Mouse (Mus musculus) right cerebral cortex, postnatal 10 days (tissue): ENCODE data around the gene Cnpy3.
"Not testable (repeated sequence)": the region's sequence is repeated elsewhere in the genome, so short reads cannot be mapped to it uniquely, and the experiment has no call there.

Experiments used
- DNase-seq, 2 experiments: peaks; one replicate each; pipeline ENCODE4 v3.0.0; 2021; ENCODE audit warnings: low spot score in 2 of 2

Cnpy3 gene

DNA sequence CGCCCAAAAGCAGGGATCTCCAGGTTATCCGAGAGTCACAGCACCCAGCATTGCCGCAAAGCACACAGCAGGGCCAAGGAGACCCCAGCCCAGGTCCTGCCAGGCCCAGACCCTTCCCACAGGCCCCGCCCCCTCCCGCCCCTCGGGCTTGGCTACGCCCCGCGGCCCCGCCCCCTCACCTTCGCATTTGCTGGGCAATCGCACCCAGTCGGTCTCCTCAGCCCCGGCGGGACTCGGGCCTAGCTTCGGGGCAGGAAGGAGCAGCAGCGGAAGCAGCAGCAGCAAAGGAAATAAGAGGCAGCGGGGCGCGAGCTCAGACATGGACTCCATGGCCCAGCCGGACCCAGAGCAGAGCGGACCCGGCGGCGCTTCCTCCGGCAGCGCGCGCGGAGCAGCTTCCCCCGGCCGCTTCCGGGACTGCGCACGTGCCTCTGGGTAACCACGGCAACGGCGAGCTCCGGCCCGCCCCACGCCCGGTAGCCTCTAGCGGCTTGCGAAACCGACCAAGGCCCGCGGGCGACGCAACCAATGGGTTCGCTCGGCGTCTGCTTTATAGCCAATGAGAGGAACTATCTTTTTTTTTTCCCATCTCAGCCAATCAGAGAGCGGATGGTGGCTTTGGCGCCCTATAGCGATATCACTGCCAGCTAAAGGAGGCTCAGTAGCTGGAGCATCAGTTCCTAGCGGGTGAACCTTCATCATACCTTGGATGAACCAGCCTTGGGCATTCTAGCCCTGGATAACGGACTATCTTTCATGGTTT, at the start of gene Cnpy3:
Gene Cnpy3 (minus strand): TSS at position 421 of the 763 bp plus-strand sequence.
- DNase-seq: peak; percentile 99 to 100

DNA sequence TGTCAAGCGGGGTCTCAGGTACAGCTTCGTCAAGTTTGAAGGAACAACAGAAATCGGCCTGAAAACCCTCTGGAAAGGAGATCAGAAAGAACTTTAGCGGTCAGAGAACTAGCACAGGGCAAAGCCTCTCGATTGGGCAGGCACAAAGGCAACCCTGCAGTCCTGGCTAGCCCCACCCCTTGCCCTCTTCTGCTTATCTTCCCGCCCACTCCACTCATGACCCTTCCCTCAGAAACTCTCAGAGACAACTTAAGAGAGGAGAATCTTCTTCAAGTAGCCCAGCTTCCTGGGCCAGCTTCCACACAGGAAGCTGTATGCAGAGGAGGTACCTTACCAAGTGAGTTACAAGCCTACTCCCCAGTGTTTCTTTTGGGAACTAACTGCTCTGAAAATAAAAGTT, 49.7 kb upstream of the Cnpy3 start:
- DNase-seq: no peak

- DNase-seq: no peak
These were observed 47.7 kb upstream of the Cnpy3 start for GRCm38 (mm10) chr17:46799680-46800079.

- no peak for DNase-seq
These were observed 45.4 kb upstream of the Cnpy3 start for GRCm38 (mm10) chr17:46797386-46797785.

DNA sequence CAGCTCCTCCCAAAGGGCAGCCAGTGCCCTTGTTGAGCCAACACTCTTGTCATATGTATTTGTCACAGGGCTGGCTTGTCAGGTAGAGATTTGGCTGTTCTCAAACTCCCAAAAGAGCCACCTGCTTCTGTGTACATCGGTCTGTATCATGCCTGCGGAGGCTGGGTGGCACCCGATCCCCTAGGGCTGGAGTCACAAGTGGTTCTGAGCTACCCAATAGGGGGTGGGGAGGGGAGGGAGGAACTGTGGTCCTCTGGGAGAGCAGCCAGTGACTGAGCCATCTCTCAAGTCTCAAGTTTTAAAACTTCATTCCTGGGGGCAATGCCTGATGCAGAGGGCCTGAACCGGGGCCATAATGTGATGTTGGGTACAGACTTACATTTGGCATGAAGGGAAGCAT, 44.7 kb upstream of the Cnpy3 start:
- no peak for DNase-seq

DNA sequence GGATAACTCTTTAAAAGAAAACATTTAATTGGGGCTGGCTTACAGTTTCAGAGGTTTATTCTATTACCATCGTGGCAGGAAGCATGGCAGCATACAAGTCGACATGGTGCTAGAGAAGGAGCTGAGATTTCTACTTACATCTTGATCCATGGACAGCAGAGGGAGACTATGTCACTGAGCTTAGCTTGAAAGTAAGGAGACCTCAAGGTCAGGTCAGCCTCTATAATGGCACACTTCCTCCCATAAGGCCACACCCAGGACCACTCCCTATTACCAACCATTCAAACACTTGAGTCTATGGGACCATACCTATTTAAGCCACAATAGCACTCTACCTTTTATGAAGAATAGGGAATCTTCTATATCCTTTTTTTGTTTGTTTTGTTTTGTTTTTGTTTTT, 40.9 kb upstream of the Cnpy3 start:
- DNase-seq: no peak

GRCm38 (mm10) chr17:46787974-46788373, 36.0 kb upstream of the Cnpy3 start:
- DNase-seq: not testable (repeated sequence)

DNA sequence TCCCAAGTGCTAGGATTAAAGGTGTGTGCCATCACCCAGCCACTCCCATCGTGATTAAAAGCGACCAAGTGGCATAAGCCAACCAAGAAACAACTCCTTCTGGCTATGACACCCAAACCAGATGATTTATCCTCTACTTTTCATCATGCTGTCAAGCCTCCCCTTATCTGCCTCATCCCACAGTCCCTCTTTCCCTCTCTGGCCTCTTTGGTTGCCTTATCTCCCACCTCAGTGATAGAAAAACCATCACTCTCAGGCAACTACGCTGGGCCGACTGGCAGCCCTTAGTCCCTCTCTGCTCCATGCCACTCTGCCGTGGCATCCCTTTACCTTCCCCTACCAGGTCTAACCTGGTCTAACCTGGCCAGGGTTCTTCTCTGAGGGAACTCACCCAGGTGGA, 34.9 kb upstream of the Cnpy3 start:
- DNase-seq: no peak

- no peak for DNase-seq
These were observed 31.2 kb upstream of the Cnpy3 start for GRCm38 (mm10) chr17:46783222-46783565.

DNA sequence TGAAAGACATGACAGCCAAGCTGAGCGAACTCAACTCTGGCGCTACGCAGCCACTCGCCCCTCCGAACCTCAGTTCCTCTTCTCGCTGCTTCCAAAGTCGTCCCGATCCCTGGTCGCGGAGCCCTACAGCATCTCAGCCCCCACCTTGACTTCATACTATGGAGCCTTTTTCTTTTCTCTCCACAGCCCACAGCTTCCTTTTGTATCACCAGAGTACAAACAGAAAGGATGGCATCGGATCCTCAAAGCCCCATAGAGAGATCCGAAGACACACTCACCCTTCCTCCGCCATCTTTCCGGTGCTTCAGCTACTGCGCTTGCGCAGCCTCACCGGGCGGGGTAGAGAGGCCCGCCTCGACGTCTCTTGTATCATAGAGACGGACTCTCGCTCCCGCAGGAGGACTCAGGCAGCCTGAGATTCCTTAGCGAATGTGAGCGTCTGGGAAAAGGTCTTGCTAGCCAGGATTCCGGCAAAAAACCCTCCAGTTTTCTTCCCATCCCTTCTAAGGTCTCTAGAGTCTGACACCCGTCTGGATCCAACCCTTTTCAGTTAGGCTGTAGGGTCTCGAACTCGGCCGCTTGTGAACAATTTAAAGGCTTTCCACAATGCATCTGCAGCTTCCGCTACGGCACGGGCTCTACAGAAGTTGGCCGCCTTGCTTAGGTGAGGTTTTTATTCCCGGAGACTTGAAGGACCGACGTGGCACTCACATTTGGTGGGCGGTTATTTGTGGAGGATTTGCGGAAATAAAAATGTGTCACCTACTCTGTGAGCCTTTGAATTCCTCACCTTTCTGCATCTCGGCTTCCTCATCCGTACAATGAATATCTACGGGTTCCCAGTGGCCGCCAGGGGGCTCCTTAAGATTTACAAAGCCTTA, 30.6 kb upstream of the Cnpy3 start, which contains the start of gene Rpl7l1:
Gene Rpl7l1 (minus strand): TSS at position 332 of the 881 bp plus-strand sequence.
- DNase-seq: peak; percentile 94 to 96

GRCm38 (mm10) chr17:46781876-46782275, 29.9 kb upstream of the Cnpy3 start:
- DNase-seq: no peak

DNA sequence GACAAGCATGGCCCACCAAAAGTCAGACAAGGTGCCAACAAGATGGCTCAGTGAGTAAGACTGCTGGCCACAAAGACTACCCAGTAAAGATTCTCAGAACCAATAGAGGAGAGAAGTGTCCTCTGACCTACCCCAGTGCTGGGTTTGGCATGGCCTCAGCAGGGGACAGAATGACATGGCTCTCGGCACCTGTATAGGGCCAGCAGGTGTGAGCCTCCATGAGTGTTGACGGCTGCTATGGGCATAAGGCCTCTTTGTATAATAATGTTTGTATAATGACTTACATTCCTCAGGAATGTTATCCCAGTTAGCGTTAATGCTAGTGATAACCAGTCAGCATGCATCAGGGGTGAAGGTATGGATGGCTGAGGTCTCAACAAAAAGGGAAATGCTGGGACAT, 24.1 kb upstream of the Cnpy3 start:
- no peak for DNase-seq

GRCm38 (mm10) chr17:46775070-46775469, 23.1 kb upstream of the Cnpy3 start:
- no peak for DNase-seq

GRCm38 (mm10) chr17:46774131-46774472, 22.1 kb upstream of the Cnpy3 start:
- DNase-seq: no peak

- no peak for DNase-seq
These were observed 21.5 kb upstream of the Cnpy3 start for GRCm38 (mm10) chr17:46773278-46774130.

DNA sequence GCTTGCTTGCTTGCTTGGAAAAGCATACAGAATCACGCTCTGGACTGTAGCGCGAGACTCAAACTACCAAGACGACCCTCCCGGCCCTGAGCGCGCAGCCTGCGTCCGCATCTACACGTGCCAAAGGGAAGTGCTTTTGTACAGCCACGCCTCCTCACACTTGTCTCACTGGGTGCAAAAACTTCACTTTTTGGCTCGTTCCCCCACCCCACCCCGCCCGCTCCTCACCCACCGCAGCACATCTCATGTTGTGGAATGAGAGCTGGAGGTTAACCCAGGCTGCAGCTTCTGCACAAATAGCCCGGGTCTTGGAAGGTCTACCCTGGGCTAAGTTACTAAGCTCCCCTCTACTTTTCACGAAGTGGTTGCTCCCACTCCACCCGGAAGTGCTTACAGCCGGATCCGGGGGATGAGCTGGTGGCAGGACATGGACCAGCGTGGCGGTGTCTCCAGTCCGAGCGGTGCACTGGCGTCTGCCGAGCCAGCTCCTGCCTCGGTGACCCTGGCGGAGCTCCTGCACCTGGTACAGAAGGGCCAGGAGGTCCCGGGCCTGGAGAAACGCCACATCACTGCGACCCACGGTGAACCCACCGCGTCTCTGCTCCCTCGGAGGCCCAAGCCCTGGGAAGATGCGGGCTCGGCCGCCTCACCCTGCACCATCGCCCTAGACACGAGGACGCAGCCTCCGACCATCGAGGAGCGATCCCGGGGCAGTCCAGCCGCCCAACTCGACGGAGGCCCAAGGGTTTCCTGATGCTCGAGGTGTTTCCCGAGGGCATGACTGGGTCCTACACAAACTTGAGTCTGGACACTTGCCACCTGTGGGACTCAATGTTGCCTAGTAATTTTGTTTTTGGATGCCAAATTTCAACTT, 20.6 kb upstream of the Cnpy3 start, which contains the start of gene 2310039H08Rik:
Gene 2310039H08Rik (plus strand): TSS at position 232 of the 874 bp plus-strand sequence.
- peak; percentile 89 to 92 for DNase-seq

GRCm38 (mm10) chr17:46772038-46772403, 20.0 kb upstream of the Cnpy3 start:
- DNase-seq: peak in 1 of 2 experiments; percentile 38

DNA sequence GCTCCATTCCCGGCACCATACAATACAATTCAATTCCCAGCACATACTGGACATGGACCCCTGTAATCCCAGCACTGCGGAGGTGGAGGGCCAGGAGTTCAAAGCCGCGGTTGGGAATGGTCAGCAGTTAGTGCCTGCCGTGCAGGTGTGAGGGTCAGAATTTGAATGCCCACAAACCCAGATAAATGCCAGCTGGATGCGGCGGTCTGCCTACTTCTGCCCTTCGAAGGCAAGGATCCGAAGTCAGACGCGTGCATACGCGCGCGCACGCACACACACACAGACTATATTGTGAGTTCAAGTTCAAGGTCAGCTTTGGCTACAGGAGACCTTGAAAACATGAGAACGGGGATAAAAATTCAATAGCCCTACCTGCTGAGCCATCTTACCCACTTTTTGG, 19.6 kb upstream of the Cnpy3 start:
- peak in 1 of 2 experiments; percentile 38 for DNase-seq

- DNase-seq: no peak
These were observed 19.0 kb upstream of the Cnpy3 start for GRCm38 (mm10) chr17:46771025-46771424.

DNA sequence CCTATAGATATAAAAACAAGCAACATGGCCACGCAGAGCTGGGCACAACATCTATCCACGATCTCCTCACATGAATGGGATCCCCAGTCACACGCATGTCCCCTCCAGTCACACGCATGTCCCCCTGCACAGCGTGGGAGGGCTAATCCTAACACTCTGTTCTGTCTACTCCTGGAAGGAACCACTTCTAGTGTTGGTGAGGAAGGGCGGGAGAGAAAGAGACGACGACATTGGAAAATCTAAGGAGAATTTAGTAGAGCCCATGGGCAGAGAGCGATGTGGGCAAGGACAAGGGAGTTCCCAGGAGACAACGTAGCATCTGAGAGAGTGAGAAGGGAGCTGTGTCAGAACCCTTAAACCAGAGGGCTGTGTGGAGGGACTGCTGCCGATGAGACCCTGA, 18.5 kb upstream of the Cnpy3 start:
- DNase-seq: no peak

- no peak for DNase-seq
These were observed 15.9 kb upstream of the Cnpy3 start for GRCm38 (mm10) chr17:46767868-46768267.
